Mouse (Mus musculus): ENCODE results near the gene Pfdn4. TPM values are rescaled to one million over a fixed set of nuclear protein-coding genes. Genes with fewer than 3 reads are reported as not detected.
A peak's percentile ranks its signal among the peaks of the same experiment; 100 is the strongest.

The Pfdn4 gene
- polyA plus RNA-seq, 1 experiment = 111 TPM

DNA sequence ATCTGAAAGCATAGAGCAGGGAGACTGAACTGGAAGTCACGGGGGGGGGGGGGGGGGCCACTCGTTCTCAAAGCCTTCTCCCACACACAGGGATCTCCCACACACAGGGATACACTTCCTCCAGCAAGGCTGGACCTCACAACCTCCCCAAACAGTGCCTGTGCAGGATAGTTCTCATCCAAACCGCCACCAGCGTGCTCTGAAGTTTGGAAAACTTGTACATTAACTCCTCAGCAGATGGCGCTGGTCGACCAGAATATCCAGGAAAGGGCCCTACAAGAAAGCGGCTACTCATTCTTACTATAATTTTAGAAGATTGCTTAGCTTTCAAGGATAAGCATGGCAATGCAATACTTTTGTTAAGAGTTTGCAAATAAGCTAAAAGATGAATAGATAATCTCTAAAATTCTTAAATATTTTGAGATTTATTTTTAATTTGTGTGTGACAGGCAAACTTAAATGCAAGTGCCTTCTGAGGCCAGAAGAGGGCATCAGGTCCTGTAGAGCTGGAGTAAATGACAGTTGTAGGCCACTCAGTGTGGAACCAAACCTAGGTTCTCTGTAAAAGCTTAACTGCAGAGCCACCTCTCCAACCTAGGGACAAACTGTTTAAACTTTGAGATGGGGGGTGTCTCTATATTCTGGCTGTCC, 24.2 kb downstream of the Pfdn4 start:
- TF ChIP-seq POLR2A (IDR thresholded peaks at IDR 0.05; ENCODE audit: low read depth, low read length) (no peak), CTCF (IDR thresholded peaks at IDR 0.05; ENCODE audit: borderline replicate concordance, insufficient read depth, low read length) (peak; percentile 38; the same call in 1 of the 2 replicates)

DNA sequence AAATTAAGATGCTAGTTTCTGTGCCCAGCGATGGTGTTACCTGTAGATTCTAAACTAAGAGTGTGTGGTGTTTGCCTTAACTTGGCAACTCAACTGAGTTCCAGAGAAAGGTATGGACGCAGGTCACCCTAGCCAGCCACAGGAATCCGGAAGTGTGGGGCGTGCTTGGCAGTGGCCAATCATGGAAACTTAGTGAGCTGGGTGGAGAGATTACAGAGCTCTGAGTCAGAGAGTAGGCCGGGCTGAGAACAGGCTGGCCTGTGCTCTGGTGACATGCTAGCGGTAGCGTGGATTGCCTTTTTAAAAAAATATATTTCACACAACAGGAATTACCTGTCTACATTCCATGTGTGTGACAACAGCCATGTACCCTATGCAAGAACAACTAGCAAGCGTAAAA, 30.3 kb downstream of the Pfdn4 start:
- peak overlapping the region; percentile 49 for H3K27ac ChIP-seq (ENCODE audit: insufficient read depth, low read length)
- no peak overlapping the region for H3K4me3 ChIP-seq (ENCODE audit: insufficient read depth, low read length)
- peaks cover 6% of the 10 kb centered on the region for H3K4me1 ChIP-seq (ENCODE audit: control insufficient read depth, insufficient read depth, low read length)
- TF ChIP-seq CTCF (IDR thresholded peaks at IDR 0.05; ENCODE audit: borderline replicate concordance, insufficient read depth, low read length) = no peak
- TF ChIP-seq POLR2A (IDR thresholded peaks at IDR 0.05; ENCODE audit: low read depth, low read length) = no peak

More for the DNA sequence above, 24.2 kb downstream of the Pfdn4 start:
- H3K27ac ChIP-seq (ENCODE audit: insufficient read depth, low read length) = no peak overlapping the region
- no peak overlapping the region for H3K4me3 ChIP-seq (ENCODE audit: insufficient read depth, low read length)
- no peaks in the 10 kb centered on the region for H3K4me1 ChIP-seq (ENCODE audit: control insufficient read depth, insufficient read depth, low read length)

DNA sequence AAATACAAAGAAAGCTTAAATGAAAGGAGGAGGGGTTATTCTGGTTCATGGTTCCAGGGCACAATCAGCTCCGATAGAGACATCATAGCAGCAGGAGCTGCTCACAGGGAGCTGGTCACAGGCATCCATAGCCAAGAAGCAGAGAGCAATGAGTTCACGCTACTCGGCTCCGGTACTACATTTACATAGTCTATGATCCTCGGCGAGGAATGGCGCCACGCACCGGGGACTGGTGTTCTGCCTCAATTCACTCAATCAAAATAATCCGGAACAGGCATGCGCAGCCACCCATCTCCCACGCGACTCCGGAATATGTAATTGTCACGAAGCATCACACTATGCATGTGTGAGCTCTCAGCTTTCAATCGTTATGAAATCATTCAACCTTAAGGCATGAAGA, 31.8 kb downstream of the Pfdn4 start:
- Histone ChIP-seq H3K4me1 (ENCODE audit: control insufficient read depth, insufficient read depth, low read length) (peaks cover 6% of the 10 kb centered on the region), H3K27ac (ENCODE audit: insufficient read depth, low read length) (no peak overlapping the region), H3K4me3 (ENCODE audit: insufficient read depth, low read length) (no peak overlapping the region)
- TF ChIP-seq CTCF (IDR thresholded peaks at IDR 0.05; ENCODE audit: borderline replicate concordance, insufficient read depth, low read length) = no peak
- no peak for TF ChIP-seq POLR2A (IDR thresholded peaks at IDR 0.05; ENCODE audit: low read depth, low read length)

DNA sequence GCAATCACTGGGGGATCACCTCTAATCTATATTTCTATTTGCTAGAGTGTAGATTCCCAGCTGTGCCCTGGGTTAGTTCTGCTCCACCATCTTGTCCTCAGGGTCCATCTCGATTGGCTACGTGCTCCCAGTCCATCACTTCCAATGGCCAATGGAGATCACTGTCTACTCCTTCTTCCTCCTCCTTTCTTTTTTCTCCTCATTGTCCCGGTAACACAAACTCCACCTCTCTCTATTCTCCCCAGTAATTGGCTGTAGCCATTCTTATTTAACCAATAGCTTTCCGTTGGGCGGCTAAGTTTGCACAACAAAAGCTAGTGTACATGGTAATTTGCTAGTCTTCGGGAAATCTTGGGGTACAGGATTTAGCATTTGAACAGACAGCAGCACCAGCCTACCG, 33.5 kb downstream of the Pfdn4 start:
- Histone ChIP-seq H3K4me1 (ENCODE audit: control insufficient read depth, insufficient read depth, low read length) (peaks cover 7% of the 10 kb centered on the region), H3K4me3 (ENCODE audit: insufficient read depth, low read length) (no peak overlapping the region), H3K27ac (ENCODE audit: insufficient read depth, low read length) (no peak overlapping the region)
- TF ChIP-seq POLR2A (IDR thresholded peaks at IDR 0.05; ENCODE audit: low read depth, low read length) (no peak), CTCF (IDR thresholded peaks at IDR 0.05; ENCODE audit: borderline replicate concordance, insufficient read depth, low read length) (no peak)

DNA sequence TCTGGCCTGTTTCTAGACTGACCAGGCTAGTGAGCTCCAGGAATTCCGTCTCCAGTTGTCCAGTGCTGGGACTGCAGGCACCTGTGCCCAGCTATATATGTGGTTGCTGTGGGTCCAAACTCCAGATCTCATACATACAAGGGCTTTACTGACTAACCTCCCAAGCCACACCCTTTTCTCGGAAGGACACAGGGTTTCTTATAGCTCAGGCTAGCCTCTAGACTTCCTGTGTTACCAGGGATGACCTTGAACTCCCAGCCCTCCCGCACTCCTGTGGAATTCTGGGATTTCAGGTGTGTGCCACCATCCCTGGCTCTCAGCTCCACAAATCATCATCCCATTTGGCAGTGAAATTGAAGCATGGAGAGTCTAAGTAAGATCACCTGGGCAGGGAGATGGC, 34.0 kb downstream of the Pfdn4 start:
- peaks cover 8% of the 10 kb centered on the region for H3K4me1 ChIP-seq (ENCODE audit: control insufficient read depth, insufficient read depth, low read length)
- H3K4me3 ChIP-seq (ENCODE audit: insufficient read depth, low read length) = no peak overlapping the region
- TF ChIP-seq CTCF (IDR thresholded peaks at IDR 0.05; ENCODE audit: borderline replicate concordance, insufficient read depth, low read length) = no peak
- no peak for TF ChIP-seq POLR2A (IDR thresholded peaks at IDR 0.05; ENCODE audit: low read depth, low read length)
- no peak overlapping the region for H3K27ac ChIP-seq (ENCODE audit: insufficient read depth, low read length)

DNA sequence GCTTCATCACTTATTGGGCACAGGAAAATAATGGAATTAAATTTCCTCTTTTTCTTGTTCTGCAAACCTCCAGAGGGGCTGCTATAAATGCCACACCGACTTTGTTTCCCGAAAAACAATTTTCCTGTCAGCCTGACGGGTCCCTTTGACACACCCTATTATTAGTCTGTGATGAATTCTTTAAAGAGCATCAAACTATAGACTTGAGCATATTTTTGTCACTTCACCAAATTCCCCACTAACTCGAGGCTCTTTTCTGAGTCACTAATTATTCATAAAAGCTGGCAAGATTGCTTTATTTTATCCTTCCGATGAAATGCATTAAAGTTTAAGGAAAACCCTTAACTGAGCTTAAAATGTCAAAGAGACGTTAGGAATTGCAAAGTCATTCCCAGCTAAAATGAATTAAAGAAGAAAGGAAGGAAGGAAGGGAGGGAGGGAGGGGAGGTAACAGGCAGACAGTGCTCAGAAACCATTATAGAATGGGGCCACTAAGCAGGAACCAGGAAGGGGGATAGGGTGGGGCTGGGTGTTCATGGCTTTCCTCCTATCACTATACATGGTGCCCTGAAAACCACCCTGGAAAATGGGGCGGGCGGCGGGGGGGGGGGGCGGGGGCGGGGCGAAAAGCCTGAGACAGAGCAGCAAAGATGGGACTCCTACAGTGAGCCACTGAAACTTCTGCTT, 38.0 kb downstream of the Pfdn4 start:
- H3K4me3 ChIP-seq (ENCODE audit: insufficient read depth, low read length) = no peak overlapping the region
- H3K27ac ChIP-seq (ENCODE audit: insufficient read depth, low read length) = no peak overlapping the region
- TF ChIP-seq POLR2A (IDR thresholded peaks at IDR 0.05; ENCODE audit: low read depth, low read length) (no peak), CTCF (IDR thresholded peaks at IDR 0.05; ENCODE audit: borderline replicate concordance, insufficient read depth, low read length) (no peak)
- peaks cover 2% of the 10 kb centered on the region; the same call in 1 of the 2 replicates for H3K4me1 ChIP-seq (ENCODE audit: control insufficient read depth, insufficient read depth, low read length)

DNA sequence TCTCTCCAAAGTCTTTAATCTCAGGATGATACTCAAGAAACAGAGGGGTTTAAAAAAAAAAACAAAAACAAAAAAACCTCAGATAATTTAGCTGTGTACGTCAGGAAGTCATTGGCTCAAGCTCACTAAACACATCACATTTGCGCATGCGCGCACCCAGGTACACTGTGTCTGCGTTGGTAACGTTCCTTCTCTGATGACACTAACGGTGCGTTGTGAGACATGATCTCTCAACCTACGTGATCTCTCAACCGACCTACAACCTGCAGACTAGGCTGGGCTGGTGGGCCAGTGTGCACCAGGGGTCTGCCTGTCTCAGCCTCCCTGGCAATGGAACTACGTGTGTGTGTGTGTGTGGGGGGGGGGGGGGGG, 38.6 kb downstream of the Pfdn4 start:
- Histone ChIP-seq H3K4me1 (ENCODE audit: control insufficient read depth, insufficient read depth, low read length) (peaks cover 2% of the 10 kb centered on the region; the same call in 1 of the 2 replicates), H3K27ac (ENCODE audit: insufficient read depth, low read length) (no peak overlapping the region), H3K4me3 (ENCODE audit: insufficient read depth, low read length) (no peak overlapping the region)
- TF ChIP-seq CTCF (IDR thresholded peaks at IDR 0.05; ENCODE audit: borderline replicate concordance, insufficient read depth, low read length) (no peak), POLR2A (IDR thresholded peaks at IDR 0.05; ENCODE audit: low read depth, low read length) (no peak)

DNA sequence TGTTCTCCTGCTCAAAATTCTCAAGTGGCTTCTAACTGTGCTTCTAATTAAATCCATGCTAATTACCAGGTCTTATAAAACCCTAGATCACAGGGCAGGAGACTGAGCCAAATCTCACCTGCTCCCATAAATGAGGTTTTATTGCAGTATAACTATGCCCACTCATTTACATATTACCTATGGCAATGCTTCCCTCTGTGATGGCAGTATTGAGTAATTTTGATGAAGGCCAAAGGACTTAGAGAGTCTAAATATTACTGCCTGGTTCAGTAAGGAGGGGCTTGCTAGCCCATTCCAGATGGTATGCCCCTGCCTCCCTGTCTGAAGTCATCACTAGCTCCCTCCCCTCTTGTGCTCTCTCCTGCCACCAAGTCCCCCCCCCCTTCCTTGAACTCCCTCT, 39.6 kb downstream of the Pfdn4 start:
- TF ChIP-seq POLR2A (IDR thresholded peaks at IDR 0.05; ENCODE audit: low read depth, low read length) = no peak
- no peak for TF ChIP-seq CTCF (IDR thresholded peaks at IDR 0.05; ENCODE audit: borderline replicate concordance, insufficient read depth, low read length)
- Histone ChIP-seq H3K4me3 (ENCODE audit: insufficient read depth, low read length) (no peak overlapping the region), H3K27ac (ENCODE audit: insufficient read depth, low read length) (no peak overlapping the region), H3K4me1 (ENCODE audit: control insufficient read depth, insufficient read depth, low read length) (peaks cover 4% of the 10 kb centered on the region; the same call in 1 of the 2 replicates)

GRCm38 (mm10) chr2:170539211-170539610, 43.0 kb downstream of the Pfdn4 start:
- Histone ChIP-seq H3K4me1 (ENCODE audit: control insufficient read depth, insufficient read depth, low read length) (peaks cover 5% of the 10 kb centered on the region; the same call in 1 of the 2 replicates), H3K27ac (ENCODE audit: insufficient read depth, low read length) (no peak overlapping the region), H3K4me3 (ENCODE audit: insufficient read depth, low read length) (no peak overlapping the region)
- TF ChIP-seq POLR2A (IDR thresholded peaks at IDR 0.05; ENCODE audit: low read depth, low read length) (no peak), CTCF (IDR thresholded peaks at IDR 0.05; ENCODE audit: borderline replicate concordance, insufficient read depth, low read length) (no peak)

DNA sequence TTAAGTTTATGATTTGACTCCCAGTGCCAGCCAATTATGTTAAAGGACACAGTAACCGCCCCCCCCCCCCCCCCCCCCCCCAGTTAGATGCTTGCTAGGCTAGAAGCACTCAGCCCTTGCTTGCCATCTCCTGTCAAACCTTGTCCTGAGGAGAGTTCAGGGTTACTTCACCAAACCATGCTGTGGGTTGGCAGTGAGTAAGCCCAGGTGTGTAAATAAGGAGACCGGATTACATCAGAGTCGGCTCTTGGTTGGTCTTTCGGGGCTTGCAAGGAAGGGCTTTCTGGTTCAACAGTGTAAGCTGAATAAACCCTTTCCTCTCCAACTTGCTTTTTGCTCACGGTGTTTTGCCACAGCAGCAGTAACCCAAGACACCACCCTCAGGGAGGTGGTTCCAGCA, 47.4 kb downstream of the Pfdn4 start:
- TF ChIP-seq CTCF (IDR thresholded peaks at IDR 0.05; ENCODE audit: borderline replicate concordance, insufficient read depth, low read length) = no peak
- no peak for TF ChIP-seq POLR2A (IDR thresholded peaks at IDR 0.05; ENCODE audit: low read depth, low read length)
- peaks cover 3% of the 10 kb centered on the region; the same call in 1 of the 2 replicates for H3K4me1 ChIP-seq (ENCODE audit: control insufficient read depth, insufficient read depth, low read length)
- H3K27ac ChIP-seq (ENCODE audit: insufficient read depth, low read length) = no peak overlapping the region

More for the DNA sequence above, 47.4 kb downstream of the Pfdn4 start:
- H3K4me3 ChIP-seq (ENCODE audit: insufficient read depth, low read length) = no peak overlapping the region

Data from embryonic fibroblast, embryonic 13.5 days (primary cell).